Mouse (Mus musculus) adrenal gland (tissue): ENCODE data around the gene Rtkn2.

ENCODE experiments used
- intact Hi-C: fragments of 180-260 bp; cut with DNase I; formaldehyde crosslinking; loops from one replicate; pipeline ENCODE4 v1.15.1; 2025

Rtkn2 gene

GRCm38 (mm10) chr10:68103078-68103855 lies 123.9 kb downstream of the Rtkn2 start:
- intact Hi-C loops = loop anchor here (5.0 kb wide), 1 partner anchor 34 kb away; no protein-coding TSS in a partner anchor

GRCm38 (mm10) chr10:68103988-68104387 lies 124.6 kb downstream of the Rtkn2 start:
- intact Hi-C loops = loop anchor here (5.0 kb wide), 1 partner anchor 33 kb away; no protein-coding TSS in a partner anchor

DNA sequence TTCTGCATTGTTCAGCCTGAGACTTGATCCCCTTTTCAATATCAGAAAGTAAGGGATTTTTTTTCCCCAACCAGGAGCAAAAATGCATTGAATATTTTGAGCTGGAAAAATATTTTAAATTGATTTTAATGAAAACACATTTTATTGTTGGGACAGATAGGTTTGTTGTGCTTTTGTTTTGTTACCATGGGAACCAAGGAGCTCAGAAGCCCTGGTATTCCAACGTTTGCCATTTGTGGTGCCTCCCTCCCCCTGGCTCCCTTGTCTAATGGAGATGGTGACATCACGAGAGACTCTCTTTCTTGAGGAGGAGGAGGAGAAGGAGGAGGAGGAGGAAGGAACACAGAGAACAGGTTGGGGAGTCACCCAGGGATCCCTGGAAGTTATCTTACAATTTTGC lies 125.1 kb downstream of the Rtkn2 start:
- intact Hi-C loops = loop anchor here (5.0 kb wide), 1 partner anchor 33 kb away; no protein-coding TSS in a partner anchor

GRCm38 (mm10) chr10:68104881-68105781 lies 125.8 kb downstream of the Rtkn2 start:
- intact Hi-C loops = loop anchor here (5.0 kb wide), 1 partner anchor 32 kb away; no protein-coding TSS in a partner anchor

GRCm38 (mm10) chr10:68106351-68106950 lies 127.1 kb downstream of the Rtkn2 start:
- intact Hi-C loops = no loop called here

- intact Hi-C loops = no loop called here
These were observed 128.3 kb downstream of the Rtkn2 start for GRCm38 (mm10) chr10:68107716-68108115.
